Mouse (Mus musculus): ENCODE results near the gene Stim2. TPM values are rescaled to one million over a fixed set of nuclear protein-coding genes. Genes with fewer than 3 reads are reported as not detected.

Gene Stim2
- total RNA-seq, 2 experiments from 2014 or later: 168 to 172 TPM

DNA sequence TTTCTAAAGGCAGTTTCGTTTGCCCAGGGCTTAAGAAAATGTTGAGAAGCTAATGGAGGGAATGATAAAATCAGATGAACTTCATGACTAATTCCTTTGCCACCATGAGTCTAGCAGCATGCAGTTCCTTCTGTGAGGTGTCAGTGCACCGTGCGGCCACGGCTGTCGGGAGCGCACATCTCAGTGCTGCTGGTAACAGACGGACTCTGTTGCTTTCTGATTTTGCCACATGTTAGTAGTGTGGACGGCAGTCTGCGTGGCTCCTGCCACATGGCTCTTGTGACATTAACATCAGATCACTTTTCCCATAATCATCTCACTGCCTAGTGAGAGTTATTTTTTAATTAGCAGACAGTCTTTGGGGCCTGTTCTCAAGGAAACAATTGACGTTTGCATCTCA lies 118.2 kb downstream of the Stim2 start:
- DNase-seq (ENCODE audit: low spot score in 2 of 2): no peak
- H3K27ac ChIP-seq: peak overlapping the region; percentile 51; the same call in 1 of the 2 replicates
- H3K4me3 ChIP-seq: no peak overlapping the region
- no peak for TF ChIP-seq CTCF (conservative IDR thresholded peaks at IDR 0.05)

DNA sequence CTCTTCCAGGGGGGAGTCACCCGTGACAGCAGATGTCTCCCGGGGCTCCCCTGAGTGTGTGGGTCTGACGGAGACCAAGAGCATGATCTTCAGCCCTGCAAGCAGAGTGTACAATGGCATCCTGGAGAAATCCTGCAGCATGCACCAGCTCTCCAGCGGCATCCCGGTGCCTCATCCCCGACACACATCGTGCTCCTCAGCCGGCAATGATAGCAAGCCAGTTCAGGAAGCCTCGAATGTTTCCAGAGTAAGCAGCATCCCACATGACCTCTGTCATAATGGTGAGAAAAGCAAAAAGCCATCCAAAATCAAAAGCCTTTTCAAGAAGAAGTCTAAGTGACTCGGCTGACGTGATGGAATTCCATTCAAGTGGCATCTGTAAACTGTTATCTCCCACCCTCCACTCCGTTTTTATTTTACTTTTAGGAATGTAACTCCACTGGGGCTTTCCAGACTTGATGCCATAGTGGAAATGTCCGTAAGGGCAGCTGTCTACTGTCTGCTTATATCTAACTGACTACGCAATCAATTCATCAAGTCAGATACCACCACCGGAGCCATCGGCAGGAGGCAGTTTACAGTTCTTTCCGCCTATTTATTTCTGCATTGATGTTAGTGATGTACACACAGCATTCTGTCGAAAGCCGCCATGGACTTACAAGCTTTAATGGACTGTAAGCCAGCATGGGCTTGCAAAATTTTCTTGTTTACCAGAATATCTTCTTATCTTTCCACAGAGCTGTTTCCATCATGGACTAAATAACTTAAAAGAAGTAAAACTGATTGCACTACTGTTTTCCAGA lies 120.3 kb downstream of the Stim2 start:
- Histone ChIP-seq H3K27ac (no peak overlapping the region), H3K4me3 (no peak overlapping the region)
- no peak for TF ChIP-seq CTCF (conservative IDR thresholded peaks at IDR 0.05)
- no peak for DNase-seq (ENCODE audit: low spot score in 2 of 2)

- DNase-seq (ENCODE audit: low spot score in 2 of 2): no peak
- no peak for TF ChIP-seq CTCF (conservative IDR thresholded peaks at IDR 0.05)
- Histone ChIP-seq H3K27ac (no peak overlapping the region), H3K4me3 (no peak overlapping the region)
Observed at GRCm38 (mm10) chr5:54148091-54148795, 149.9 kb downstream of the Stim2 start.

DNA sequence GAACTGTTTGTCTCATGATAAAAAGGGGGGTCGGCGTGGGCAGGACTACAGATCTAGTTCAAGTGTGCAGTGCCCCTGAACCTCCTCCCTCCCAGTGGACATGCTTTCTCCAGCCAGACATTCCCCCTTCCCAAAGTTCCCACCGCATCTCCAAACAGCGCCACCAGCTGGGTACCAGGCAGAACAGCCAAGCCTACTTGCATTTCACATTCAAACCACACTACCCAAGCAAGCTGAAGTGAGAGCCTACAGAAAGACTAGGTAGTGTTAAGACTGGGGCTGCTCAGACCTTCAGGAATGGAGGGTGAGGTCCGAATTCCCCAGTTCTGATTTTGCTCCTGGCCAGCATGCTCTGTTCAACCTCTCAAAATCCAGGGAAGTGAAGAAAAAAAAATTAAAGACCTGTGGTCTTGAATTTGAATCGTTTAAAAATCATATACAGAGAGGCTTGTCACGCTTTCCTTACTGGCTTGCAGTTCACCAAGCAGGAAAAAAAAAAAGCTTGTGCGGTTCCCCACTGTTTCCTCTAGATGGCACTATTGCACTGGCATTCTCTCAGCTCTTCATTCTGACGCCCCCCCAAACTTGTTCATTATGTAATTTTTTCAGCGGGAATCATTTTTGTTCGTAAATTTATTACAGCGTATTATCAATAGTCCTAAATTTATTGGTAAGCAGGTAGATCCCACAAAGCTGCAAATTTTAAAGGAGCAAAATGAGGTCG lies 156.4 kb downstream of the Stim2 start:
- Histone ChIP-seq H3K4me3 (peak overlapping the region; percentile 53), H3K27ac (peak overlapping the region; percentile 86)
- peak; percentile 88 for TF ChIP-seq CTCF (conservative IDR thresholded peaks at IDR 0.05)
- peak; percentile 42 to 58 for DNase-seq (ENCODE audit: low spot score in 2 of 2)

- peak overlapping the region; percentile 86 for H3K27ac ChIP-seq
- H3K4me3 ChIP-seq: peak overlapping the region; percentile 53
- no peak for TF ChIP-seq CTCF (conservative IDR thresholded peaks at IDR 0.05)
- peak; percentile 9 to 15 for DNase-seq (ENCODE audit: low spot score in 2 of 2)
Observed at GRCm38 (mm10) chr5:54155227-54155776, 157.0 kb downstream of the Stim2 start.

- TF ChIP-seq CTCF (conservative IDR thresholded peaks at IDR 0.05): no peak
- no peak overlapping the region for H3K27ac ChIP-seq
- H3K4me3 ChIP-seq: no peak overlapping the region
- DNase-seq (ENCODE audit: low spot score in 2 of 2): no peak
Observed at GRCm38 (mm10) chr5:54155916-54156315, 157.6 kb downstream of the Stim2 start.

DNA sequence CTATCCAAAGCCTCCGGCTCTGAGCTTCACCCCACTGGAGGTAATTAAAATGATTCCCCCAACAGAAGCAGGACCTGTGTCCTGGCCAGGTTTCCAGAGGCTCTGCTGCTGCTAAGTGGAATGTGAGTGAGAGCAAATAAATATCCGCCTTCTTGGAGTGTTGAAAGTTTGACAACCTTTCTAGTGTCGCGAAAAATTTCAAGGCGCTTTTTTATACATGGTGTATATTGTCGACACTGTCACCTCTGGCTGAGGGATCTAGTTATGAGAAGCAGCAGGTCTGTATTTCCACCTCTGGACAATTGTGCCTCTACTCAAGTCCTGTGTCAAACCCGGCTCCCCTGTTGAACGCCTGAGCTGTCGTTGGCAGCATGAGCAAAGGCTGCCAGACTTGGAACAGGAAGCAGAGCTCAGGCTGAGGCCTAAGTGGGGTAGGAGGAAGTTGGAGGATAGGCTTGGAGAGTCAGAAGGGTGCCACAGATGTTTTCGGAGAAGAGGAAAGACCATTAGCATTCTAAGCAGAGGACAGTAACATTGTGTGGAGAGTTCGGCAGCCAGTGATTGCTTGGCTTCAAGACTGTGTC lies 158.7 kb downstream of the Stim2 start:
- no peak for TF ChIP-seq CTCF (conservative IDR thresholded peaks at IDR 0.05)
- Histone ChIP-seq H3K4me3 (no peak overlapping the region), H3K27ac (no peak overlapping the region)
- DNase-seq (ENCODE audit: low spot score in 2 of 2): no peak

GRCm38 (mm10) chr5:54158230-54158629 lies 159.9 kb downstream of the Stim2 start:
- Histone ChIP-seq H3K27ac (no peak overlapping the region), H3K4me3 (no peak overlapping the region)
- no peak for DNase-seq (ENCODE audit: low spot score in 2 of 2)
- TF ChIP-seq CTCF (conservative IDR thresholded peaks at IDR 0.05): no peak

- TF ChIP-seq CTCF (conservative IDR thresholded peaks at IDR 0.05): no peak
- no peak overlapping the region for H3K27ac ChIP-seq
- no peak for DNase-seq (ENCODE audit: low spot score in 2 of 2)
- H3K4me3 ChIP-seq: no peak overlapping the region
Observed at GRCm38 (mm10) chr5:54159156-54159793, 161.0 kb downstream of the Stim2 start.

DNA sequence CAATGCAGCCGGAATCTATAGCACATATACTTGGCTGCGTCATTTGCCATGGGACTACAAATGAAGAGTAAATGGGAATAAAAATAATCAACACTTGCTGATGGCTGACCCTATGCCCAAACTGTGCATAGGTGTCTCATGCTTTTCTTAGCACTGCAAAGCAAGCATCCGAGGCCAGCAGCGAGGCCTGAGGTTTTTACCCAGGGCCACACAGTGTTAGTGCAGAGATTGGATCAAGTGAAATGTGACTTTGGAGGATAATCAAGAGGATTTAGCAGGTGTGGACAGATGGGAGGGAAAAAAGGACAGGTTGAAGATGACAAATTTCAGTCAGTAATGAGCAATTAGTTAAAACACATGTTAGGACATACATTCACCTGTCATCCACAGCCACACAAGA lies 162.3 kb downstream of the Stim2 start:
- no peak for DNase-seq (ENCODE audit: low spot score in 2 of 2)
- TF ChIP-seq CTCF (conservative IDR thresholded peaks at IDR 0.05): no peak
- H3K27ac ChIP-seq: no peak overlapping the region

GRCm38 (mm10) chr5:54163890-54164289 lies 165.6 kb downstream of the Stim2 start:
- no peak for DNase-seq (ENCODE audit: low spot score in 2 of 2)
- no peak for TF ChIP-seq CTCF (conservative IDR thresholded peaks at IDR 0.05)
- Histone ChIP-seq H3K27ac (no peak overlapping the region), H3K4me3 (no peak overlapping the region)

More for the DNA sequence above, 162.3 kb downstream of the Stim2 start:
- H3K4me3 ChIP-seq: no peak overlapping the region

Other genes starting within 250 kb of the Stim2 start
- gene Tbc1d19, start 188.9 kb upstream of the Stim2 start, total RNA-seq (2021): 10 to 100 TPM; 45.7 to 48.4 TPM